In genomic region chr4:154141009-154141867, GRCm38 (mm10) we compare ENCODE assay signal across 8 mouse cellular contexts. TPM values are rescaled to one million over a fixed set of nuclear protein-coding genes. Genes with fewer than 3 reads are reported as not detected.
A peak's percentile ranks its signal among the peaks of the same experiment; 100 is the strongest.
DNase-seq lines count a peak whose midpoint lies in the region; ATAC-seq and TF ChIP-seq lines count a peak whose summit lies in the region.

No protein-coding gene starts in this region.

- peak; percentile 25 to 47 for DNase-seq in cerebellum, adult 2 months
- DNase-seq in cerebellum, postnatal 36 days: no peak
- DNase-seq in spleen, adult 2 months (ENCODE audit: low read depth in 1 of 2, low spot score in 2 of 2): no peak
- DNase-seq in spleen, adult 12 weeks (ENCODE audit: low spot score): no peak
- no peak for DNase-seq in liver, embryonic 13.5 days
- no peak for DNase-seq in stomach, postnatal 0 days (ENCODE audit: low spot score)
- DNase-seq in thymus, postnatal 36 days: no peak
- no peak for DNase-seq in yolk sac, embryonic 10.5 days (ENCODE audit: low spot score)

- H3K9ac ChIP-seq in liver, embryonic 13.5 days: no peak overlapping the region
- no peak overlapping the region for H3K9ac ChIP-seq in stomach, postnatal 0 days (ENCODE audit: low read length)

- peaks cover 22% of the 10 kb centered on the region for H3K4me1 ChIP-seq in cerebellum, adult 2 months (ENCODE audit: control insufficient read depth, insufficient read depth, low read length)
- peaks cover 11% of the 10 kb centered on the region for H3K4me1 ChIP-seq in spleen, adult 2 months (ENCODE audit: control insufficient read depth, insufficient read depth, insufficient read length)
- H3K4me1 ChIP-seq in liver, embryonic 13.5 days (replicated peaks): peaks cover 46% of the 10 kb centered on the region
- H3K4me1 ChIP-seq in stomach, postnatal 0 days (replicated peaks; ENCODE audit: control insufficient read depth, insufficient read depth): peaks cover 11% of the 10 kb centered on the region

- no peak overlapping the region for H3K27ac ChIP-seq in cerebellum, adult 2 months (ENCODE audit: insufficient read depth, low read length)
- H3K27ac ChIP-seq in spleen, adult 2 months (ENCODE audit: insufficient read depth, low read length): no peak overlapping the region
- no peak overlapping the region for H3K27ac ChIP-seq in liver, embryonic 13.5 days
- H3K27ac ChIP-seq in stomach, postnatal 0 days (replicated peaks): no peak overlapping the region

- no peaks in the 10 kb centered on the region; the same call in 1 of the 2 replicates for H3K27me3 ChIP-seq in cerebellum, adult 2 months (ENCODE audit: control insufficient read depth, insufficient read depth, low read length)
- H3K27me3 ChIP-seq in spleen, adult 2 months (ENCODE audit: control insufficient read depth, insufficient read depth, low read length): peaks cover 30% of the 10 kb centered on the region
- peaks cover 58% of the 10 kb centered on the region for H3K27me3 ChIP-seq in liver, embryonic 13.5 days
- peaks cover 7% of the 10 kb centered on the region; the same call in 1 of the 2 replicates for H3K27me3 ChIP-seq in stomach, postnatal 0 days (ENCODE audit: control insufficient read depth, insufficient read depth, low read length)

- no peak for TF ChIP-seq POLR2A in cerebellum, adult 2 months (IDR thresholded peaks at IDR 0.05; ENCODE audit: borderline replicate concordance, insufficient read depth, low read length)
- no peak for TF ChIP-seq POLR2A in spleen, adult 2 months (IDR thresholded peaks at IDR 0.05; ENCODE audit: low read depth, low read length)

- no peak for TF ChIP-seq CTCF in cerebellum, adult 2 months (IDR thresholded peaks at IDR 0.05; ENCODE audit: borderline replicate concordance, insufficient read depth, low read depth, low read length)
- TF ChIP-seq CTCF in spleen, adult 2 months (IDR thresholded peaks at IDR 0.05; ENCODE audit: extremely low read depth, insufficient read depth, insufficient read length, insufficient replicate concordance): no peak
- TF ChIP-seq CTCF in stomach, postnatal 0 days (IDR thresholded peaks at IDR 0.05; ENCODE audit: low read depth): no peak

- no peaks in the 10 kb centered on the region for H3K9me3 ChIP-seq in liver, embryonic 13.5 days (replicated peaks)
- no peaks in the 10 kb centered on the region for H3K9me3 ChIP-seq in stomach, postnatal 0 days (ENCODE audit: control insufficient read depth, low read length)

- no peak for TF ChIP-seq EP300 in stomach, postnatal 0 days (optimal IDR thresholded peaks at IDR 0.05)

- WGBS in cerebellum, adult 2 months: 4% methylated on average over 42 of the region's 42 CpGs
- 3% methylated on average over 42 of the region's 42 CpGs for WGBS in spleen, adult 2 months
- 3% methylated on average over 42 of the region's 42 CpGs for WGBS in liver, embryonic 13.5 days (ENCODE audit: insufficient replicate concordance)
- WGBS in stomach, postnatal 0 days: 2% methylated on average over 41 of the region's 42 CpGs

- peak overlapping the region; percentile 96 for H3K4me2 ChIP-seq in liver, embryonic 13.5 days
- peak overlapping the region; percentile 87 for H3K4me2 ChIP-seq in stomach, postnatal 0 days (replicated peaks; ENCODE audit: low read depth)

- 0 out of 2 replicates have a peak, but pooled peaks cover under 1% of the 10 kb centered on the region for H3K36me3 ChIP-seq in spleen, adult 2 months (ENCODE audit: control insufficient read depth, insufficient read depth, low read length)
- H3K36me3 ChIP-seq in liver, embryonic 13.5 days: peaks cover 9% of the 10 kb centered on the region
- H3K36me3 ChIP-seq in stomach, postnatal 0 days (ENCODE audit: control insufficient read depth, insufficient read depth, low read length): no peaks in the 10 kb centered on the region

- no peak for ATAC-seq in liver, embryonic 13.5 days (ENCODE audit: low read depth)
- ATAC-seq in stomach, postnatal 0 days (ENCODE audit: low FRiP score, low TSS enrichment): no peak

- H3K4me3 ChIP-seq in cerebellum, adult 2 months (replicated peaks; ENCODE audit: insufficient read depth, low read depth, low read length): peak overlapping the region; percentile 55
- H3K4me3 ChIP-seq in spleen, adult 2 months (ENCODE audit: extremely low read depth, insufficient read depth, insufficient read length): peak overlapping the region; percentile 41; the same call in 1 of the 2 replicates
- H3K4me3 ChIP-seq in liver, embryonic 13.5 days (replicated peaks): peak overlapping the region; percentile 86
- peak overlapping the region; percentile 51 for H3K4me3 ChIP-seq in stomach, postnatal 0 days (ENCODE audit: low read depth, low read length)

RNA-seq across cellular contexts. Expression of gene Wrap73, which starts 0.9 kb away (rescaled TPM):
- 55.6 and 60.3 TPM in 2 replicates for polyA plus RNA-seq in cerebellum, adult 2 months (2012; rRNA removed)
- 24.7 and 31.7 TPM in 2 replicates for polyA plus RNA-seq in spleen, adult 2 months (2012; rRNA removed)
- 26.9 and 29.9 TPM in 2 replicates for polyA plus RNA-seq in liver, embryonic 13.5 days (2015; fragmentation: Nextera tagmentation; extraction: Ambion mirVana)
- polyA plus RNA-seq in stomach, postnatal 0 days (2015; fragmentation: Nextera tagmentation; extraction: Ambion mirVana): 17.3 and 19.9 TPM in 2 replicates

RNA-seq across cellular contexts. Expression of gene Trp73, which starts 1.2 kb away (rescaled TPM):
- polyA plus RNA-seq in cerebellum, adult 2 months (2012; rRNA removed): 1.7 and 2.6 TPM in 2 replicates
- 0.25 and 0.34 TPM in 2 replicates for polyA plus RNA-seq in spleen, adult 2 months (2012; rRNA removed)
- 0.17 TPM in 1 of 2 replicates, not detected in the other for polyA plus RNA-seq in liver, embryonic 13.5 days (2015; fragmentation: Nextera tagmentation; extraction: Ambion mirVana)
- 1.0 and 1.3 TPM in 2 replicates for polyA plus RNA-seq in stomach, postnatal 0 days (2015; fragmentation: Nextera tagmentation; extraction: Ambion mirVana)

RNA-seq across cellular contexts. Expression of gene Tprgl, which starts 19.2 kb away (rescaled TPM):
- polyA plus RNA-seq in cerebellum, adult 2 months (2012; rRNA removed): 261 and 272 TPM in 2 replicates
- polyA plus RNA-seq in spleen, adult 2 months (2012; rRNA removed): 143 and 179 TPM in 2 replicates
- 138 and 145 TPM in 2 replicates for polyA plus RNA-seq in liver, embryonic 13.5 days (2015; fragmentation: Nextera tagmentation; extraction: Ambion mirVana)
- polyA plus RNA-seq in stomach, postnatal 0 days (2015; fragmentation: Nextera tagmentation; extraction: Ambion mirVana): 165 and 170 TPM in 2 replicates

RNA-seq across cellular contexts. Expression of gene Megf6, which starts 29.3 kb away (rescaled TPM):
- 2.6 and 2.9 TPM in 2 replicates for polyA plus RNA-seq in cerebellum, adult 2 months (2012; rRNA removed)
- polyA plus RNA-seq in spleen, adult 2 months (2012; rRNA removed): 6.8 and 7.4 TPM in 2 replicates
- polyA plus RNA-seq in liver, embryonic 13.5 days (2015; fragmentation: Nextera tagmentation; extraction: Ambion mirVana): 1.5 and 1.6 TPM in 2 replicates
- polyA plus RNA-seq in stomach, postnatal 0 days (2015; fragmentation: Nextera tagmentation; extraction: Ambion mirVana): 10.2 and 10.8 TPM in 2 replicates

Comparison
In these comparisons a context has a peak if more than half of its experiments do, and no peak if none do; other contexts are left out.
1. DNase-seq: peak in cerebellum, adult 2 months (2 of 2); none in cerebellum, postnatal 36 days (0 of 2), spleen, adult 2 months (0 of 2), spleen, adult 12 weeks (single experiment), liver, embryonic 13.5 days (single experiment), stomach, postnatal 0 days (single experiment), thymus, postnatal 36 days (0 of 2) and yolk sac, embryonic 10.5 days (single experiment).
2. Peak in every context shown above with its lines, with median percentiles within 50 percentile points of each other: H3K4me3 ChIP-seq.